Mouse (Mus musculus): ENCODE data around the gene Tmem40. TPM values are rescaled to one million over a fixed set of nuclear protein-coding genes. Genes with fewer than 3 reads are reported as not detected.

The Tmem40 gene
- polyA plus RNA-seq (2012; ENCODE audit: low replicate concordance): 1.4 and 1.9 TPM in 2 replicates

GRCm38 (mm10) chr6:115761995-115762756 lies at the start of gene Tmem40:
Gene Tmem40, minus strand, starts transcription at chr6:115762410.

GRCm38 (mm10) chr6:115808488-115809231 lies 46.5 kb upstream of the Tmem40 start, which contains the start of gene Rpl32:
Gene Rpl32, minus strand, starts transcription at chr6:115808747.

DNA sequence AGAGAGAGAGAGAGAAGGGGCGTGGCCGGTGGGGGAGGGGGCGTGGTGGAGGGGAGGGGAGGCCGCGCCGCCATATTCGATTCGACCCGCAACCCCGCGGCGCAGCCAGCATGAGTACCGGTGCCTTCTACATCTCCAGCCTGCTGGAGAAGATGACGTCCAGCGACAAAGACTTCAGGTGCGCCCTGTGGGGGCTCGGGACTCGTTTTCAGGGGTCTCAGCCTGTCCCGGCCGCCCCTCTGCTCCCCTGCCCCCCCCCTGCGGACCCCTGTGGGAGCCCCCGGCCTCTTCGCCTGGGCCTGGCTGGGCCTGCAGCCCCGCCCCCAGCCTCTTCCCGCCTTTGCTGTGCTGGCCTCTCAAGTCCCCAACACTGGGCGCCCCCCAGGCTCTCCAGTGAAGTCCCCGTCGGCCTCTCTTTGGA lies 12.3 kb upstream of the Tmem40 start, which contains the start of gene Cand2:
Cand2 (plus strand) TSS at position 38 of the 421 bp plus-strand sequence.

Other genes starting within 250 kb of the Tmem40 start
- 1.6 and 8.2 TPM in 2 replicates for gene Tsen2, start 217.7 kb downstream of the Tmem40 start, polyA plus RNA-seq (2012; ENCODE audit: low replicate concordance)
- not detected in 2 replicates for gene Mkrn2os, start 169.8 kb downstream of the Tmem40 start, polyA plus RNA-seq (2012; ENCODE audit: low replicate concordance)
- 1.9 and 23.3 TPM in 2 replicates for gene Mkrn2, start 160.5 kb downstream of the Tmem40 start, polyA plus RNA-seq (2012; ENCODE audit: low replicate concordance)
- gene Raf1, start 85.8 kb downstream of the Tmem40 start, polyA plus RNA-seq (2012; ENCODE audit: low replicate concordance): 39.4 and 46.3 TPM in 2 replicates
- 3.7 and 4.2 TPM in 2 replicates for gene Cand2, start 12.1 kb upstream of the Tmem40 start, polyA plus RNA-seq (2012; ENCODE audit: low replicate concordance)
- 438 and 455 TPM in 2 replicates for gene Rpl32, start 46.3 kb upstream of the Tmem40 start, polyA plus RNA-seq (2012; ENCODE audit: low replicate concordance)
- gene Efcab12, start 76.0 kb upstream of the Tmem40 start, polyA plus RNA-seq (2012; ENCODE audit: low replicate concordance): 0.06 and 0.07 TPM in 2 replicates
- 1.5 and 2.3 TPM in 2 replicates for gene Mbd4, start 91.0 kb upstream of the Tmem40 start, polyA plus RNA-seq (2012; ENCODE audit: low replicate concordance)
- gene Ift122, start 91.1 kb upstream of the Tmem40 start, polyA plus RNA-seq (2012; ENCODE audit: low replicate concordance): 0.51 and 1.2 TPM in 2 replicates
- 0.23 TPM in 1 of 2 replicates, not detected in the other for gene Rho, start 169.3 kb upstream of the Tmem40 start, polyA plus RNA-seq (2012; ENCODE audit: low replicate concordance)
- gene H1foo, start 182.5 kb upstream of the Tmem40 start, polyA plus RNA-seq (2012; ENCODE audit: low replicate concordance): not detected in 2 replicates
- gene Plxnd1, start 232.6 kb upstream of the Tmem40 start, polyA plus RNA-seq (2012; ENCODE audit: low replicate concordance): 21.9 and 42.5 TPM in 2 replicates

All from hematopoietic multipotent progenitor cell, adult 10-12 weeks (in vitro differentiated cells).